Mouse (Mus musculus): ENCODE results near the gene Fblim1. TPM values are rescaled to one million over a fixed set of nuclear protein-coding genes. Genes with fewer than 3 reads are reported as not detected.

Fblim1 gene
- polyA plus RNA-seq, 1 experiment from 2014 or later, result 1.8 TPM

DNA sequence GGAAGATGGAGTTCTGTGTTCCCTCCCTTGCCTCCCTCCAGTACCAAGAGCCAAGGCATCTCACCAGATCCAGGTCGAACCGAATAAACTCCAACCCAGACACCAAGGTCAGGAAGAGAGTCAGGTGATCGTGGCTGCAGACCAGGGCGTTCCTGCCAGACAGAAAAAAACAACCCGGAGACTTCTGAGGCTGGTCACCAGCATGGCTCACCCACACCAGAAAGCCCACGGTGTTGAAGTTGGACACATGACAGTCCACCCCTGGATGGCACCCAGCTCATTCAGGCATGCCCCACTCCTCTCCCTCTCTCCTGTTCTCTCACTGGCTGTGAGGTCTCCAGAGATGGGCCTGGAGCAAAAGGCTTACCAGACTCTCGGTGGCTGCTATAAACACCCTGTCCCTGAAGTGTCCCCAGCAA lies 35.5 kb upstream of the Fblim1 start:
- Histone ChIP-seq H3K9ac (replicated peaks) (no peak overlapping the region), H3K4me1 (ENCODE audit: insufficient read depth) (no peaks in the 10 kb centered on the region), H3K9me3 (ENCODE audit: low read length) (no peaks in the 10 kb centered on the region), H3K27ac (ENCODE audit: low read depth) (no peak overlapping the region), H3K27me3 (ENCODE audit: insufficient read depth, low read length) (no peaks in the 10 kb centered on the region), H3K4me3 (ENCODE audit: low read depth, low read length) (no peak overlapping the region), H3K4me2 (ENCODE audit: low read depth, low read length) (no peak overlapping the region), H3K36me3 (replicated peaks; ENCODE audit: insufficient read depth, low read length) (peaks cover 14% of the 10 kb centered on the region; the same call in 1 of the 2 replicates)
- TF ChIP-seq EP300 (IDR thresholded peaks at IDR 0.05; ENCODE audit: low read depth) (no peak), CTCF (IDR thresholded peaks at IDR 0.05; ENCODE audit: low read depth) (no peak)
- WGBS (ENCODE audit: insufficient replicate concordance), result 87% methylated on average over 7 of the region's 7 CpGs
- ATAC-seq, result no peak
- no peak for DNase-seq

DNA sequence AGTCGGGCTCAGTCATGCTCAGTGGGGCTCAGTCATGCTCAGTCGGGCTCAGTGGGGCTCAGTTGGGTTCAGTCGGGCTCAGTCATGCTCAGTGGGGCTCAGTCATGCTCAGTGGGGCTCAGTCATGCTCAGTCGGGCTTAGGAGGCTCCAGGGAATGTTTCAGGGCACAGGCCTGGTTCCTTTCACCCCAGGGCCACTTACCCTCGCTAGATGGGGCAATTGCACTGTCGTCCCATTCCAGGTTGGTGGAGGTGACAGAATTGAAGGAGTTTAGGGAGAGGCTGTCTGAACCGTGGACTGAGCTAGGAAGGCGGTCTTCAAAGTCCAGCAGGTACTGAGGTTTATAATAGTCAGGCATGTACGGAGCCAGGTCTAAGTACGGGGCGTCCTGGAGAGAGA lies 33.6 kb upstream of the Fblim1 start:
- no peak overlapping the region for H3K4me3 ChIP-seq (ENCODE audit: low read depth, low read length)
- H3K27me3 ChIP-seq (ENCODE audit: insufficient read depth, low read length), result no peaks in the 10 kb centered on the region
- H3K27ac ChIP-seq (ENCODE audit: low read depth), result no peak overlapping the region
- TF ChIP-seq EP300 (IDR thresholded peaks at IDR 0.05; ENCODE audit: low read depth) (no peak), CTCF (IDR thresholded peaks at IDR 0.05; ENCODE audit: low read depth) (no peak)
- H3K4me1 ChIP-seq (ENCODE audit: insufficient read depth), result no peaks in the 10 kb centered on the region
- 73% methylated on average over 11 of the region's 11 CpGs for WGBS (ENCODE audit: insufficient replicate concordance)
- H3K9me3 ChIP-seq (ENCODE audit: low read length), result no peaks in the 10 kb centered on the region
- no peak for DNase-seq
- peaks cover 16% of the 10 kb centered on the region; the same call in 1 of the 2 replicates for H3K36me3 ChIP-seq (replicated peaks; ENCODE audit: insufficient read depth, low read length)
- H3K4me2 ChIP-seq (ENCODE audit: low read depth, low read length), result no peak overlapping the region
- no peak overlapping the region for H3K9ac ChIP-seq (replicated peaks)
- ATAC-seq, result peak; percentile 24; the same call in 1 of the 2 replicates

DNA sequence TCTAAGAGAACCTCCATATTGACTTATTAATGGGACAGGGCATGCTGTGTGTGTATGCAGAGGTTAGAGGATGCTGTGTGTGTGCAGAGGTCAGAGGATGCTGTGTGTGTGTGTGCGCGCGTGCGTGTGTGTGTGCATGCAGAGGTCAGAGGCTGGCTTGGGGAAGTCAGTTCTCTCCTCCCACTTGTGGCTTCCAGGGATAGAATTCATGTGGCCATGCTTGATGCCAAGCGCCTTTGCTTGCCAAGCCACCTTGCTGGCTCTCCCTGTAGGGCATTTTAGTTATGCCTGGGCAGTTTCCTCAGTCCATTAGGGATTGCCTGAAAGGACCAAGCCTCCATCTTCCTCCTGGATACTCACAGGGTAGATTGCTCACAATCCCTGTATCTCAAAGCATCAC lies 30.8 kb upstream of the Fblim1 start:
- DNase-seq, result no peak
- 83% methylated on average over 5 of the region's 5 CpGs for WGBS (ENCODE audit: insufficient replicate concordance)

DNA sequence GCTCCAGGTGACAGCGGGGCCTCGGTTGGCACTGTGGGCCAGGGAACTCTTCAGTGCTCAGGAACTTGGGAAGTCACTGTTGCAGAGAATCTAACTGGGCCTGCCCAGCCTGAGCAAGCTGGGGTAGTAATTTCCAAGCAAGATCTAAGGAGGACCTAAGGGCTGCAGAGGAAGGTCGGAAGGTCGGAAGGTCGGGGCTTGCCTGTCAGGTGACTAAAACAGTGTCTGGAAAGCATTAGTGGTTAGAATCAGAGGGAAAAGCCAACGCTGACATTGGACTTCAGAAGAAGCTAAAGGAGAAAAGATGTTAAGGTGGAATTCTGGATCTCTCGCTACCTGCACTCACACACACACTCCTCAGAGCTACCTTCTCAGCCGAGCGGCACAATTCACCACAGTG lies 30.1 kb upstream of the Fblim1 start:
- no peak overlapping the region for H3K9ac ChIP-seq (replicated peaks)
- no peak for DNase-seq
- H3K4me3 ChIP-seq (ENCODE audit: low read depth, low read length), result no peak overlapping the region
- TF ChIP-seq CTCF (IDR thresholded peaks at IDR 0.05; ENCODE audit: low read depth) (no peak), EP300 (IDR thresholded peaks at IDR 0.05; ENCODE audit: low read depth) (no peak)
- H3K36me3 ChIP-seq (replicated peaks; ENCODE audit: insufficient read depth, low read length), result peaks cover 32% of the 10 kb centered on the region
- H3K27ac ChIP-seq (ENCODE audit: low read depth), result no peak overlapping the region
- no peaks in the 10 kb centered on the region for H3K27me3 ChIP-seq (ENCODE audit: insufficient read depth, low read length)
- no peaks in the 10 kb centered on the region for H3K4me1 ChIP-seq (ENCODE audit: insufficient read depth)
- WGBS (ENCODE audit: insufficient replicate concordance), result 77% methylated on average over 9 of the region's 9 CpGs
- ATAC-seq, result no peak
- H3K9me3 ChIP-seq (ENCODE audit: low read length), result no peaks in the 10 kb centered on the region
- no peak overlapping the region for H3K4me2 ChIP-seq (ENCODE audit: low read depth, low read length)

More for the DNA sequence above, 30.8 kb upstream of the Fblim1 start:
- Histone ChIP-seq H3K27ac (ENCODE audit: low read depth) (no peak overlapping the region), H3K4me2 (ENCODE audit: low read depth, low read length) (no peak overlapping the region), H3K4me3 (ENCODE audit: low read depth, low read length) (no peak overlapping the region), H3K9ac (replicated peaks) (no peak overlapping the region), H3K27me3 (ENCODE audit: insufficient read depth, low read length) (no peaks in the 10 kb centered on the region), H3K9me3 (ENCODE audit: low read length) (no peaks in the 10 kb centered on the region), H3K4me1 (ENCODE audit: insufficient read depth) (no peaks in the 10 kb centered on the region), H3K36me3 (replicated peaks; ENCODE audit: insufficient read depth, low read length) (peaks cover 31% of the 10 kb centered on the region)
- no peak for ATAC-seq
- TF ChIP-seq CTCF (IDR thresholded peaks at IDR 0.05; ENCODE audit: low read depth) (no peak), EP300 (IDR thresholded peaks at IDR 0.05; ENCODE audit: low read depth) (no peak)

DNA sequence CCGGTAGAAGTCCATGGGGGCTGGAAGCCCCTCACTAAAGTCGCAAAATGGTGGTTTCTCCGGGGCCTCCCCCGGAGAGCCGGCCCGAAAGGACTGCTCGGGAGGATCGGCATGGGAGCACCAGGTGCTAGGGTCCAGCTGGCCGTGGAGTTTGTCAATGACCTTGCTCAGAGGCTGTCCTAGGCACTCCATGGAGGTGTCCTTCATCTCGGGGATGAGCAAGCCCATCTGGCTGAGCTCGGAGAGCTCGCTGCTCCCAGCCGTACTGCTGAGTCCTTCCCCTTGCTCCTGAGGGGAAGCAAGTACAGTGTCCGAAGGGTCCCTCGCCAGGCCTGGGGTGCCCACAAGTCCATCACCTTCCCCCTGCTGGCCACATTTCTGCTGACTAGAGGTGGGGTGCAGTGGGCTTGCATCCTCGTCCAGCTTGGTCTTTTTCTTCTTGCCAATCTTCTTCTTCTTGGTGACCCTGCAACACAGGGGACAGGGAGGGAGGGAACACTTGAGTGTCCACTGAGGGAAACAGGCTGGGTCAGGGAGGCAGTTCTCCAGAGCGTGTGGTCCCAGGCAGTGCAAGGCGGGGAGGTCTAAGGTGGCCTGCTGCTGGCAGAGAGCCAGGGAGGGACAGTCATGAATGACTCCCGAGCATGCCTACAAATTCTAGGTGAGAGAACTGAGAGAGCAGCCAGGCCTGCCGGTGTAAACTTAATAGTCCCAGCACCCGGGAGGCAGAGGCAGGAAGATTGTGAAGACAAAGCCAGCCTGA lies 26.4 kb upstream of the Fblim1 start:
- Histone ChIP-seq H3K36me3 (replicated peaks; ENCODE audit: insufficient read depth, low read length) (peaks cover 54% of the 10 kb centered on the region), H3K27ac (ENCODE audit: low read depth) (no peak overlapping the region), H3K9me3 (ENCODE audit: low read length) (no peaks in the 10 kb centered on the region), H3K4me3 (ENCODE audit: low read depth, low read length) (no peak overlapping the region), H3K4me1 (ENCODE audit: insufficient read depth) (no peaks in the 10 kb centered on the region), H3K4me2 (ENCODE audit: low read depth, low read length) (no peak overlapping the region), H3K27me3 (ENCODE audit: insufficient read depth, low read length) (no peaks in the 10 kb centered on the region), H3K9ac (replicated peaks) (no peak overlapping the region)
- WGBS (ENCODE audit: insufficient replicate concordance), result 84% methylated on average over 21 of the region's 21 CpGs
- no peak for ATAC-seq
- no peak for DNase-seq
- TF ChIP-seq CTCF (IDR thresholded peaks at IDR 0.05; ENCODE audit: low read depth) (no peak), EP300 (IDR thresholded peaks at IDR 0.05; ENCODE audit: low read depth) (no peak)

DNA sequence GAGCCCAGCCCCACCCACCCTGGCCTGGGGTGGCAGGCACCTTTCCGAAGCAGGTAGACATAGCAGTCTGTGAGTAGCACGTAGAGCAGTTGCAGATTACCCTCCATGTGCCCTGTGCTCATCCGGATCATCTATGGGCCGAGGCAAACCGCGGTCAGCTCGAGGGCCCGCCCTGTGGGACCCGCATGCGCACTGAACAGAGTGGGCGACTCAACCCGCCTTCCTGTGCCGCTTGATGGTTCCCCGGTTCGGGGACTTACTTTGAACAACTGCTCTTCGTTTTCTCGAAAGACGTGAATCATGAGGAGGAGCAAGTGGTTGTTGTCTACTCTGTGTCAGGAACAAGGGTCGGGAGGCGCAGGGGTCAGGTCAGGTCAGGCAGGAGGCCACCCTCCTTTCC lies 25.4 kb upstream of the Fblim1 start:
- Histone ChIP-seq H3K27ac (ENCODE audit: low read depth) (no peak overlapping the region), H3K27me3 (ENCODE audit: insufficient read depth, low read length) (no peaks in the 10 kb centered on the region), H3K4me1 (ENCODE audit: insufficient read depth) (no peaks in the 10 kb centered on the region), H3K4me3 (ENCODE audit: low read depth, low read length) (no peak overlapping the region), H3K9me3 (ENCODE audit: low read length) (no peaks in the 10 kb centered on the region), H3K36me3 (replicated peaks; ENCODE audit: insufficient read depth, low read length) (peaks cover 51% of the 10 kb centered on the region), H3K4me2 (ENCODE audit: low read depth, low read length) (no peak overlapping the region), H3K9ac (replicated peaks) (no peak overlapping the region)
- no peak for DNase-seq
- TF ChIP-seq EP300 (IDR thresholded peaks at IDR 0.05; ENCODE audit: low read depth) (no peak), CTCF (IDR thresholded peaks at IDR 0.05; ENCODE audit: low read depth) (no peak)
- WGBS (ENCODE audit: insufficient replicate concordance), result 90% methylated on average over 20 of the region's 20 CpGs
- no peak for ATAC-seq

Data from liver, postnatal 0 days (tissue).